Mouse (Mus musculus) spleen, adult 2 months (tissue): ENCODE data around the gene Apex1. TPM values are rescaled to one million over a fixed set of nuclear protein-coding genes. Genes with fewer than 3 reads are reported as not detected.
A peak's percentile ranks its signal among the peaks of the same experiment; 100 is the strongest.
"Not testable (repeated sequence)": the region's sequence is repeated elsewhere in the genome, so short reads cannot be mapped to it uniquely, and the experiment has no call there.

ENCODE experiments used
- DNase-seq, 2 experiments: peaks; one replicate each; pipeline versions ENCODE4 v3.0.0 to v3.0.0-alpha.2; 2012 to 2021; ENCODE audit warnings: low spot score in 2 of 2, low read depth in 1 of 2
- H3K27ac ChIP-seq: fragments of 200-500 bp; 2 replicates; pipeline ENCODE4 v1.5.1; 2012; ENCODE audit warnings: low read length, inconsistent platforms; ENCODE audit not compliant: insufficient read depth
- H3K27me3 ChIP-seq: fragments of 200-500 bp; 2 replicates; pipeline ENCODE4 v1.6.1; 2012; ENCODE audit warnings: mild to moderate bottlenecking, moderate library complexity, low read length, inconsistent platforms; ENCODE audit not compliant: control insufficient read depth, insufficient read depth
- H3K36me3 ChIP-seq: fragments of 200-500 bp; 2 replicates; pipeline ENCODE4 v1.6.1; 2012; ENCODE audit warnings: mild to moderate bottlenecking, low read length, inconsistent platforms; ENCODE audit not compliant: control insufficient read depth, insufficient read depth
- H3K4me1 ChIP-seq: fragments of 200-500 bp; 2 replicates; pipeline ENCODE4 v1.6.1; 2011; ENCODE audit warnings: inconsistent platforms; ENCODE audit not compliant: control insufficient read depth, insufficient read depth, insufficient read length
- H3K4me3 ChIP-seq: fragments of 200-500 bp; 2 replicates; pipeline ENCODE4 v1.5.1; 2011; ENCODE audit warnings: mild to moderate bottlenecking, inconsistent platforms; ENCODE audit not compliant: insufficient read depth, insufficient read length; ENCODE audit errors: extremely low read depth
- CTCF ChIP-seq: fragments of 200-500 bp; IDR thresholded peaks from 2 replicates; pipeline ENCODE4 v1.5.1; 2011; ENCODE audit warnings: mild to moderate bottlenecking, inconsistent platforms; ENCODE audit not compliant: insufficient read depth, insufficient read length, insufficient replicate concordance; ENCODE audit errors: extremely low read depth
- POLR2A ChIP-seq: fragments of 200-500 bp; IDR thresholded peaks from 2 replicates; pipeline ENCODE4 v1.6.1; 2011; ENCODE audit warnings: low read depth, low read length, inconsistent platforms
- WGBS: fragments of 180-500 bp; shearing (Covaris S2); methylation state at CpG from one replicate; pipeline ENCODE4 v1.1.7; 2018; 5-methylcytosine and 5-hydroxymethylcytosine counted together
- polyA plus RNA-seq: library from polyadenylated mRNA; depleted of rRNA; stranded (reverse); fragments of >200 nt; gene quantifications from 2 replicates; pipeline ENCODE4 v1.2.3, GENCODE M21; 2012

The Apex1 gene
- polyA plus RNA-seq, 1 experiment = 22.7 TPM

GRCm38 (mm10) chr14:50892541-50893459 lies 32.0 kb upstream of the Apex1 start:
- WGBS = 62% methylated on average over 22 of the region's 22 CpGs
- no peak overlapping the region for H3K27ac ChIP-seq
- H3K4me3 ChIP-seq = no peak overlapping the region; the same call in 1 of the 2 replicates
- DNase-seq = no peak
- no peaks in the 10 kb centered on the region for H3K27me3 ChIP-seq
- no peaks in the 10 kb centered on the region for H3K4me1 ChIP-seq
- TF ChIP-seq POLR2A (no peak), CTCF (no peak)
- H3K36me3 ChIP-seq = no peaks in the 10 kb centered on the region

GRCm38 (mm10) chr14:50895407-50895806 lies 29.4 kb upstream of the Apex1 start:
- Histone ChIP-seq H3K36me3 (no peaks in the 10 kb centered on the region), H3K27me3 (no peaks in the 10 kb centered on the region), H3K27ac (no peak overlapping the region), H3K4me1 (no peaks in the 10 kb centered on the region), H3K4me3 (no peak overlapping the region)
- DNase-seq = no peak
- no peak for TF ChIP-seq CTCF
- no peak for TF ChIP-seq POLR2A

GRCm38 (mm10) chr14:50895985-50896746 lies 28.6 kb upstream of the Apex1 start:
- WGBS = 63% methylated on average over 19 of the region's 19 CpGs
- peak overlapping the region; percentile 17 for H3K27ac ChIP-seq
- no peaks in the 10 kb centered on the region for H3K27me3 ChIP-seq
- H3K4me1 ChIP-seq = no peaks in the 10 kb centered on the region
- no peak overlapping the region for H3K4me3 ChIP-seq
- H3K36me3 ChIP-seq = no peaks in the 10 kb centered on the region
- TF ChIP-seq POLR2A (no peak), CTCF (no peak)
- no peak for DNase-seq

- Histone ChIP-seq H3K36me3 (no peaks in the 10 kb centered on the region), H3K27me3 (no peaks in the 10 kb centered on the region), H3K4me3 (no peak overlapping the region), H3K4me1 (no peaks in the 10 kb centered on the region), H3K27ac (peak overlapping the region; percentile 17)
- TF ChIP-seq CTCF (no peak), POLR2A (no peak)
- WGBS = 63% methylated on average over 23 of the region's 23 CpGs
- no peak for DNase-seq
These were observed 27.9 kb upstream of the Apex1 start for GRCm38 (mm10) chr14:50896747-50897373.

GRCm38 (mm10) chr14:50897374-50897765 lies 27.4 kb upstream of the Apex1 start, which contains the start of gene Klhl33:
Klhl33 (minus strand) TSS chr14:50897507.
- H3K27ac ChIP-seq = peak within 1 kb of the TSS; percentile 17
- no peaks in the 10 kb centered on the region for H3K4me1 ChIP-seq
- TF ChIP-seq CTCF = no peak
- no peak for TF ChIP-seq POLR2A
- no peak within 1 kb of the TSS for H3K4me3 ChIP-seq
- DNase-seq = no peak
- WGBS = 66% methylated on average over 7 of the region's 7 CpGs
- H3K27me3 ChIP-seq = no peaks in the 10 kb centered on the region
- H3K36me3 ChIP-seq = no peaks in the 10 kb centered on the region

- H3K4me1 ChIP-seq, H3K27me3 ChIP-seq, H3K27ac ChIP-seq, DNase-seq, H3K36me3 ChIP-seq, H3K4me3 ChIP-seq: not testable (repeated sequence)
- 16% methylated on average over 2 of the region's 2 CpGs for WGBS
These were observed 26.8 kb upstream of the Apex1 start for GRCm38 (mm10) chr14:50897992-50898391.
